Mouse (Mus musculus) cerebellum, postnatal 14 days (tissue): ENCODE measurements around the gene Nkiras2.
A peak's percentile ranks its signal among the peaks of the same experiment; 100 is the strongest.
"Not testable (repeated sequence)": the region's sequence is repeated elsewhere in the genome, so short reads cannot be mapped to it uniquely, and the experiment has no call there.

Source experiments
- DNase-seq, 2 experiments: peaks; one replicate each; pipeline ENCODE4 v3.0.0; 2021; ENCODE audit warnings: mixed read lengths in 2 of 2

Gene Nkiras2

GRCm38 (mm10) chr11:100618761-100619484 lies at the start of gene Nkiras2:
Gene Nkiras2 (plus strand): TSS chr11:100619244.
- peak; percentile 65 to 71 for DNase-seq

GRCm38 (mm10) chr11:100569789-100570188 lies 49.3 kb upstream of the Nkiras2 start:
- DNase-seq, result no peak

- DNase-seq, result peak; percentile 90 to 91
These were observed 48.4 kb upstream of the Nkiras2 start for GRCm38 (mm10) chr11:100570430-100571201.

- DNase-seq, result peak in 1 of 2 experiments; percentile 38
These were observed 47.9 kb upstream of the Nkiras2 start for GRCm38 (mm10) chr11:100571202-100571567.

- DNase-seq, result no peak
These were observed 44.9 kb upstream of the Nkiras2 start for GRCm38 (mm10) chr11:100574188-100574587.

GRCm38 (mm10) chr11:100574708-100575483 lies 44.1 kb upstream of the Nkiras2 start, which contains the start of gene Cnp:
Gene Cnp (plus strand): TSS chr11:100574904.
- peak; percentile 69 to 70 for DNase-seq

- peak in 1 of 2 experiments; percentile 35 for DNase-seq
These were observed 43.6 kb upstream of the Nkiras2 start for GRCm38 (mm10) chr11:100575484-100575855.

- DNase-seq, result no peak
These were observed 42.8 kb upstream of the Nkiras2 start for GRCm38 (mm10) chr11:100576256-100576655.

GRCm38 (mm10) chr11:100577852-100578599 lies 41.0 kb upstream of the Nkiras2 start:
- DNase-seq, result no peak

GRCm38 (mm10) chr11:100579116-100579799 lies 39.8 kb upstream of the Nkiras2 start:
- DNase-seq, result no peak

GRCm38 (mm10) chr11:100580275-100580674 lies 38.8 kb upstream of the Nkiras2 start:
- no peak for DNase-seq

- peak; percentile 58 to 73 for DNase-seq
These were observed 37.3 kb upstream of the Nkiras2 start for GRCm38 (mm10) chr11:100581756-100582155.

GRCm38 (mm10) chr11:100582413-100582812 lies 36.6 kb upstream of the Nkiras2 start:
- DNase-seq, result not testable (repeated sequence)

GRCm38 (mm10) chr11:100582836-100583235 lies 36.2 kb upstream of the Nkiras2 start:
- DNase-seq, result no peak

- no peak for DNase-seq
These were observed 34.5 kb upstream of the Nkiras2 start for GRCm38 (mm10) chr11:100584561-100584961.

GRCm38 (mm10) chr11:100585148-100585547 lies 33.9 kb upstream of the Nkiras2 start:
- DNase-seq, result no peak

GRCm38 (mm10) chr11:100588462-100588861 lies 30.6 kb upstream of the Nkiras2 start:
- no peak for DNase-seq

GRCm38 (mm10) chr11:100592346-100593046 lies 26.5 kb upstream of the Nkiras2 start:
- no peak for DNase-seq

GRCm38 (mm10) chr11:100594608-100595007 lies 24.4 kb upstream of the Nkiras2 start:
- no peak for DNase-seq

GRCm38 (mm10) chr11:100595533-100595932 lies 23.5 kb upstream of the Nkiras2 start:
- no peak for DNase-seq

- no peak for DNase-seq
These were observed 21.0 kb upstream of the Nkiras2 start for GRCm38 (mm10) chr11:100598074-100598473.
